Mouse (Mus musculus) megakaryocyte progenitor cell, adult 5-6 weeks (primary cell): ENCODE measurements around the gene Larp1. TPM values are rescaled to one million over a fixed set of nuclear protein-coding genes. Genes with fewer than 3 reads are reported as not detected.

Experiments used
- ATAC-seq: replicated peaks from 2 replicates; pipeline ENCODE4 v1.8.0; 2016; ENCODE audit warnings: mild to moderate bottlenecking, moderate TSS enrichment, inconsistent platforms; ENCODE audit not compliant: poor library complexity
- total RNA-seq, 2 experiments: library from RNA; stranded (forward) in 1 of 2; stranded (reverse) in 1 of 2; fragments of 157-497, 149-512 nt in 1 of 2; fragments of 200-1000 nt in 1 of 2; gene quantifications; 2 replicates each; pipeline versions ENCODE4 v1.2.3 to v1.2.4; 2015 to 2017

The Larp1 gene
- total RNA-seq, 2 experiments from 2014 or later, result 52.9 to 134 TPM

DNA sequence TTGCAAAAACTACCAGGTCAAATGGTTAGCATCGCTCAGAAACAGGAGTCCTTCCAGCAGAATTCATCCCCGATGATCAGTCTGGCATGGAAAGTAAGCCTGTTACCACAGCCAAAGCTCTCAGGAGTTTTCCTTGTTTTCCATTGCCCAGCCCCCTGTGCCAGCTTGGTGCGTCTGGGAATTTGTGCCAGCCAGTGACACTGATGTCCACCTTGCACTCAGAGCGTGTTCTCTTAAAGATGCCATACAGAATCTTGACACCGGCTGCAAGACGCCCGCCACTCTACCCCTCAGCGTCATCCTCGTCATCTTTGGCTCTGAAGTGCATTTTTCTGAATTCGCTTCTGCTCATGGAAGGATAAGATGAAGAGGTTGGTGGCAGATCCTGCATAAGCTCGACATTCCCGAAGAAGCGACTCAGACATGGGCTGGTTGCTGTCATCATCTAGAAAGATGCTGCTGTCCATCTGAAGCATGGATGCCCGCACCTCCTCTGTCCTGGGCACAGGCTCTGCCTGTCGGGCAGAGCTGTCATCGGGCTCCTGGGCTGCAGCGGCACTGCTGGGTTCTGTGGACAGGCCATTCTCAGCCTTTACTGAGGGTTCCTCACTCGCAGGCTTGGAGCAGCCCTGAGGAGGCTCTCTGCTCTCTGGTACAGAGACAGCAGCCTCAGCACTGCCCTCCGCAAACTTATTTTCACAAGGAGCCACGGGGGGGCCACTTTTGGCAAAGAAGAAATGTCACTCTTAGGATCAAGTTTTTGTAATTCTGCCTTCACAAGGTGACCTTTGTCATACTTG, 88.2 kb downstream of the Larp1 start:
- no peak for ATAC-seq

DNA sequence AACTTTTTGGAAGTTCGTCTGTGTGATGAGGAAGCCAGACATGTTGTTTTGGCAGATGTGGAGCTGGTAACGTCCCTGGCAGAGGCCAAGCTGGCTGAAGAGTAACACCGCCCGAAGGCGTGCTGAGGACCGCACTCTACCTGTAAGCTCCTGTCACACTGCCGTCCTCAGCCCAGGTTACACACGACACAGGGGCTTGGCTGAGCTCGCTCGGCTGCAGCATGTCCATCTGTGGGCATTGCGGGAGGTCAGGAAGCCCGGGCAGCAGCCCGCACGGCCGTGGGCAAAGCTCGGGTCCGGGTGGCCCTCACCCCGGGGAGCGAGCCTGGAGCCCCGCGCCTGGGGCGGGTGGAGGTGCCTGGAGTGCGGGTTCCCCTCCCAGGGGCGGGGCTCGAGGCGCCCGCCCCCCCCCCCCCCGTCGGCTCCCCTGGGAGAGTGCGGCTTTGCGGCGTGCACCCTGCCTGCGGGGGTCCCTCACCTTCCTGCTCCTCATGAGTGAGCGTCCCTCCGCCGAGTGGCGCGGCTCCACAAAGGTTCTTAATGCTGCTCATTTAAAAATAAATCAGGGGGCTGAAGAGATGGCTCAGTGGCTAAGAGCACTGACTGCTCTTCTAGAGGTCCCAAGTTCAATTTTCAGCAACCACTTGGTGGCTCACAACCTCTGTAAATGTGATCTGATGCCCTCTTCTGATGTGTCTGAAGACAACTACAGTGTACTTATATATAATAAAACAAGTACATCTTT, 88.9 kb downstream of the Larp1 start:
- ATAC-seq, result peak; percentile 44

DNA sequence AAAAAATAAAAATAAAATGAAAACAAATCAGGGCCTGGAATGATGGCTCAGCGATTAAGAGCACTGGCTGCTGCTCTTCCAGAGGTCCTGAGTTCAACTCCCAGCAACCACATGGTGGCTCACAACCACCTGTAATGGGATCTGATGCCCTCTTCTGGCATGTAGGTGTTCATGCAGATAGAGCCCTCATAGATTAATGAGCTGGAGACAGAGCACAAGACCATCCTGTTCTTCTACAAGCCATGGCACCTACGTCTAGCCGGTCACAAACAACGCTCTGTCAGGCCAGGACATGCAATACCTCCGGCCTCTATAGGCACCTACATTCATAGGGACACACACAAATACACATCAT, 89.5 kb downstream of the Larp1 start:
- peak; percentile 31; the same call in 1 of the 2 replicates for ATAC-seq

DNA sequence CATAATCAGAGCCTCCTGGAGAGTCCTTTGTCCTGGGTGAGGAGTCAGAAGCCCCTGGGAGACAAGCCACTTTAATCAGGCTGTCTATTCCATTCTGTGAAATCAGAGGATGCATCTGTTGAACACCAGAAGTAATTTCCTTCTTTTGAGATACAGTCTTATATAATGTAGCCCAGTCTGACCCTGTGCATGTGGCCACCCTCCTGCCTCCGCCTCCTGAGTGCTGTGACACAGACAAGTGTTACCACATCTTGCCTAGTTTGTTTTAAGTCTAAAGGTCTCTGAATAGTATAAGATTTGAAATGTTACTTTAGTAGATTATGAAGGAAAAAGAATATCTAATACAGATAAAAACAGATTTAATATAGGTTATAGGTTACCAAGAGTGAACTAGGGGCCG, 91.1 kb downstream of the Larp1 start:
- ATAC-seq, result no peak

DNA sequence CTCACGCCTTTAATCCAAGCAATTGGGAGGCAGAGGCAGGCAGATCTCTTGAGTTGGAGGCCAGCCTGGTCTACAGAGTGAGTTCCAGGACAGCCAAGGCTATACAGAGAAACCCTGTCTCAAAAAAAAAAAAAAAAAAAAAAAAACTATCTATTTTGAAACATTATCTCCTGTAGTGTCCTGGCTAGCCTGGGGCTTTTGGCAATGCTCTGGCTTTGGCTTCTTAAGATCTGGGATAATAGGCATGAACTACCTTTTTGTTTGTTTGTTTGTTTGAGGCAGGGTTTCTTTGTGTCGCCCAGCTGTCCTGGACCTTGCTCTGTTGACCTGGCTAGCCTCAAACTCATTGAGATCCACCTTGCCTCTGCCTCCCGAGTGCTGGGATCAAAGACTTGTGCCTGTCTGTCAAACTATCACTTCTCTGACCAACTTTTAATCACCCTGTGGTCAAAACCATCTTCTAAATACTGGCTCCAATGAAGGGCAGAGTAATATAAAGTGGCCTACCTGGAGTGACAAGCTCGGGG, 92.4 kb downstream of the Larp1 start:
- no peak for ATAC-seq

DNA sequence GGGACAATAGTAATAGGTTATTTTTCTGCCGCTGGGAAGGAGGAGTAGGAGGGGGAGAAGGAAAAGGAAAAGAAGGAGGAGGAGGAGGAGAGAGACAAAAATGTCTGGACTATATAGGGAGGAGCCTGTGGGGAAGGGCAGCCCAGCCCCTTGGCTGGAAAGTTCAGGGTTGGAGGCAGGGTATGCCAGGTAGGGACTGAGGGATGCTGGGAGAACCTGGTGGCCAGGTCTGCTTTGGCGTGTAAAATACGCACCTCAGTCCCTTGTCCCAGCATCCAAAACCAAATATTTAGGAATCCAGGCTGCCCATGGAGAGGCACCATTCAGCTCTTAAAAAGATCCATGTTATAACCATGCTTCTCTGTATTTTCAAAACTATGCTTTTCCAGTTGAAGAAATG, 93.3 kb downstream of the Larp1 start:
- ATAC-seq, result no peak

DNA sequence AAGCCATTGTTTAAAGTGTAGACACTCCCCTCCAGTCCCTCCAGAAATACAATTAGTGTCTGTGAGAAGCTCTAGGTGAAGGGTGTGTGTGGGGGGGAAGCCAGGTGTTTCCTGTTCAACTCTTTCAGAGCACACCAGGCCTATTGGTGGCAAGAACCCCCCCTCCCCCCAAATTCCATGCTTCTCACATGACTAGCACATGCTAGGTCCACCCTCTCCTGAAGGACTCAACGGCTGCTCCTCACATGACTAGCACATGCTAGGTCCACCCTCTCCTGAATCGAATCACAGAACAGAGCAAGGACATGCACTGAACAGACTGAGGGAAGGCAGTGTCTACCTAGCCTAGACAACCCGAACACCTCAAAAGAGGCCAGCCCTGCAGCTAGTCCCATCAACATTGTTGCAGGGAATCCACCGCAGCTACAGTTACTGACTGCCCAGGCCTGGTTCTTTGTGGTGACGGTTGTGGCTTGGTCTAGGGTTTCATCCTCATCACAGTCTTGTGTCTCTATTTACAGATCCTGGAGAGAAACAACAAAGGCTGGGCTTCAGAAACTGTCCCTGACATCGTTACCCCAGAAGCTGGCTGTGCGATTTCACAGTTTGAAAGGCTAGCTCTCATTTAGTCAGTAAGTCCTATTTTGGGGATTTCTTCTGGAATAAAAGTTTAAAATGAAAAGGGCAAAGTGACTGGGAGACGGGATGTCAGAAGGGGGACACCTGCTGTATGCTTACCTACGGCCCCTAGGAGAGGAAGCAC, 93.9 kb downstream of the Larp1 start:
- ATAC-seq, result no peak

DNA sequence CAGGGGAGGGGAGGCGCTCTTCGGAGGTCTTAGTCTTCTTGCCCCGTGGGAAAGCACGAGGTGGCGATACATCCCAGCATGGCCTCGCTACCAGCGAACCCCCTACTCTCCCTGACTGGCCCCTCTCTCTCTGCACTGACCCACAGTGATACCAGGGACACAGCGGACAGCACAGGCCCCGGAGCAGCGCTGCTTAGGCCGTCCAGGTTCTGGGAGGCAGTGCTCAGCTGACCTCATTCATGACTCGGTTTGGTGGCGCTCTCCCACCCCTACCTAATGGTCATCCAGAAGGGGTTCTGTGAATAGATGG, 94.4 kb downstream of the Larp1 start:
- no peak for ATAC-seq

DNA sequence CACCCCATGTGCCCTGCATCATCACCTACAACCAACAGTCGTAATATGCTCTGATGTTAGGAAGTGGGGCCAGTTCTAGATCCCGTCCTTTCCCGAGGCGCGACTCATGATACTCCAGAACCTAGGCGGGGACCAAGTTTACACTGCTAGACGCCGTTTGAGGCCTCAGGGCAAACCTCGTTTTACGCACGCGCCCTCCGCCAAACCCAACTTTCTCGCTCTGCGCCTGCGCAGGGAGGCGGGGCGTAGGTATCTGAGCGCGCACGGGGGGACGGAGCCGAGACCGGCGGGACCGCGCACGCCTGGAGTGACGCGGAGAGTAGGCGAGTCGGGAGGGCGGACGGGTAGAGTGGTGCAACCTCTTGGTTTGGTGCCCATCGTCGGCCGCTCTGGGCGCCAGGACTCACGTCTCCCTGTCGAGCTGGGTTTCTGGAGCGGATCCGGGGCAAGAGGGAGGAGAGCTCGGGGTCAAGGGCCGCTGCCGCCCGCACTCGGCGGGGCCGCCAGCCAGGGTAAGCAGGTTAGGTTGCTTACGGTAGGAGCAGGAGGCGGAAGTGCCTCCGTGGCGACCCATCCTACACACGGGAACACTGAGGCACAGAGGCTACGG, 94.9 kb downstream of the Larp1 start, which contains the start of gene Cnot8:
Gene Cnot8 (plus strand): TSS at position 457 of the 610 bp plus-strand sequence.
- ATAC-seq, result peak; percentile 88

DNA sequence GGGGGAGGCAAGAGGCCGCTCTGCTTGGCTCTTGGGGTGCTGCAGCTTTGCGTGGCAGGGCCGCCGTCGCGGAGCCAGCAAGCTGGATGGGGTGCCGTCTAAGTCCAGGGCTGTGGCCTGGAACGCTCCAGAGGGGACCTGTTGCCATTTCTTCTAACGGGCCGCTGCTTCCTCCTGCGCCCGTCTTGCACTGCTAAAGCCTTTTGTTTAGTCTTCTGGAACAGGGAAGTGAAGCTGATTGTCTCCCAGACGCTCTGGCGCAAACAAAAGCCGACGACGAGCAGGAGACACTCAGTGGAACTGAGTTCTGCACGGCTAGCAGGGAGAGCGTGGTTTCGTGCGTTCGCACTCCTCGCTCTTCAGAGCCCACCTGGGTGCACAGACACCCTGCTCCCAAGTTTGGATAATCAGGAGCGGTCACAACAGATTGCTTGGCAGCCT, 95.5 kb downstream of the Larp1 start:
- peak; percentile 49 for ATAC-seq

DNA sequence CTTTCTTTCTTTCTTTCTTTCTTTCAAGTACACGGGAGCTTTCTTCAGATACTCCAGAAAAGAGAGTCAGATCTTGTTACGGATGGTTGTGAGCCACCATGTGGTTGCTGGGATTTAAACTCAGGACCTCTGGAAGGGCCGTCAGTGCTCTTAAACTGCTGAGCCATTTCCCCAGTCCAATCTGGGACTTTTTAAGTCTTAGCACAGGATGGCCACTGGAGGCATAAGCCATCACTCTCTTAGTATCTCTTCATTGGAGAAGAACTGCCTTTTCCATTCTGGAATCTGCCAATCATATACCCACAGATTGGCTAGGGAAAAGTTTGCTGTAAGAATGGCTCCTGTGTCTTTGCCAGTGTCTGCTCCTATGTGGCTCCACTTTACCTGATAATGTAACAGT, 98.1 kb downstream of the Larp1 start:
- ATAC-seq, result no peak

DNA sequence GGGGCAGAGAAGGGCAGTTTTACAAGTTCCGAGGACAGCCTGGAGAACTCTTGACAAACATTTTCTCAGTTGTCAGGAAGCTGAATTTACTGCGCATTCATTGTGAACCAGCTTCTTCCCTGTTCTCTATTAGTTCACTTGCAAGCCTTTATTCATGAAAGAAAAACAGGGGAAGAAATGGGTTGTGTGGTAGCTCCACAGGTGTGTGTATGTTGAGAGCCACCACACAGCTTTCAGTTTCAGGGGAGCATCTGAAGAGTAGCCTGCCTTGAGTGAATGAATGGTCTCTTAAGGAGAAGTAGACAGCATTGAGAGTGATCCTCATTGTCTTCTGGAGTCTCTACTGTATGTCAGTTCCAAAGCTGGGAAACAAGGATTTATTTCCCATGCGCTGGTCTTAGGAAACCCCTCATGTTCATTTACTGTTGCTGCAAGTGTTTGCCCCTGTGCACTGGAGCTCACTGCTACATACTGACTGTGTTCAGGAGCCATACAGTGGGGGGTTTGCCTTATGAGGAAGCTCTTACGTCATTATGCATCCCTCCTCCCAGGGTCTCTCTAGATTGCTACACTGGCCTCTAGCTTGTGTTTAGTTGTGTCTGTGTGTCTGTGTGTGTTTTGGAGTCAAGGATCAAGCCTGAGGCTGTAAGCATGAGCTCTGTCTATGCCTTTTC, 98.9 kb downstream of the Larp1 start:
- no peak for ATAC-seq

Other genes with a start within 250 kb of the Larp1 start
- gene Sap30l, start 207.4 kb upstream of the Larp1 start, total RNA-seq (2015), result 19.0 and 22.6 TPM in 2 replicates
- gene Sap30l, start 207.4 kb upstream of the Larp1 start, total RNA-seq (2017), result 16.5 and 17.0 TPM in 2 replicates
- gene Hand1, start 176.2 kb upstream of the Larp1 start, total RNA-seq (2015), result not detected in 2 replicates
- not detected in 2 replicates for gene Hand1, start 176.2 kb upstream of the Larp1 start, total RNA-seq (2017)
- gene Gm12248, start 84.1 kb downstream of the Larp1 start, total RNA-seq (2015), result not detected in 2 replicates
- not detected in 2 replicates for gene Gm12248, start 84.1 kb downstream of the Larp1 start, total RNA-seq (2017)
- gene Cnot8, start 95.1 kb downstream of the Larp1 start, total RNA-seq (2015), result 68.2 and 73.9 TPM in 2 replicates
- gene Cnot8, start 95.1 kb downstream of the Larp1 start, total RNA-seq (2017), result 113 and 114 TPM in 2 replicates
- 18.8 and 19.4 TPM in 2 replicates for gene Gemin5, start 159.5 kb downstream of the Larp1 start, total RNA-seq (2015)
- gene Gemin5, start 159.5 kb downstream of the Larp1 start, total RNA-seq (2017), result 27.5 and 30.8 TPM in 2 replicates
- gene Mrpl22, start 162.6 kb downstream of the Larp1 start, total RNA-seq (2015), result 76.5 and 83.3 TPM in 2 replicates
- 52.2 and 52.3 TPM in 2 replicates for gene Mrpl22, start 162.6 kb downstream of the Larp1 start, total RNA-seq (2017)
- 13.4 and 16.3 TPM in 2 replicates for gene Igtp, start 190.5 kb downstream of the Larp1 start, total RNA-seq (2015)
- 8.6 and 9.6 TPM in 2 replicates for gene Igtp, start 190.5 kb downstream of the Larp1 start, total RNA-seq (2017)
- gene Irgm2, start 190.6 kb downstream of the Larp1 start, total RNA-seq (2015), result 5.7 and 5.8 TPM in 2 replicates
- 3.9 and 7.1 TPM in 2 replicates for gene Irgm2, start 190.6 kb downstream of the Larp1 start, total RNA-seq (2017)